Mouse (Mus musculus) T-cell, adult 2 months (primary cell): ENCODE measurements around the gene 9030624G23Rik.
"Not testable (repeated sequence)": the region's sequence is repeated elsewhere in the genome, so short reads cannot be mapped to it uniquely, and the experiment has no call there.

ENCODE experiments used
- DNase-seq: peaks from one replicate; pipeline ENCODE4 v3.0.0; 2022; ENCODE audit warnings: low spot score

The 9030624G23Rik gene

GRCm38 (mm10) chr12:24097108-24097520 is at the start of gene 9030624G23Rik:
9030624G23Rik (minus strand) TSS chr12:24097246.
- DNase-seq, result not testable (repeated sequence)

GRCm38 (mm10) chr12:24083096-24083495 is 13.9 kb downstream of the 9030624G23Rik start:
- DNase-seq, result not testable (repeated sequence)
